7 mouse cellular contexts compared by ENCODE assay signal in genomic region chr13:9277621-9277960, GRCm38 (mm10). TPM values are rescaled to one million over a fixed set of nuclear protein-coding genes. Genes with fewer than 3 reads are reported as not detected.
DNase-seq lines count a peak whose midpoint lies in the region; ATAC-seq and TF ChIP-seq lines count a peak whose summit lies in the region.

No protein-coding gene starts in this region.

- DNase-seq in forebrain, embryonic 10.5 days (ENCODE audit: extremely low spot score, low spot score), result no peak

- no peak for TF ChIP-seq CTCF in bone marrow macrophage, adult 2 months (IDR thresholded peaks at IDR 0.05; ENCODE audit: low read depth, low read length)

- H3K4me1 ChIP-seq in megakaryocyte, embryonic 14.5 days, result peaks cover 17% of the 10 kb centered on the region
- peaks cover 11% of the 10 kb centered on the region for H3K4me1 ChIP-seq in bone marrow macrophage, adult 2 months (ENCODE audit: control insufficient read depth, insufficient read depth, low read length)
- H3K4me1 ChIP-seq in forebrain, embryonic 10.5 days, result peaks cover 26% of the 10 kb centered on the region
- H3K4me1 ChIP-seq in hindbrain, embryonic 16.5 days (ENCODE audit: control insufficient read depth, insufficient read depth, low read depth, low read length), result peaks cover 18% of the 10 kb centered on the region
- H3K4me1 ChIP-seq in liver, embryonic 15.5 days (replicated peaks), result no peaks in the 10 kb centered on the region
- peaks cover 7% of the 10 kb centered on the region; the same call in 1 of the 2 replicates for H3K4me1 ChIP-seq in stomach, embryonic 15.5 days

- ATAC-seq in megakaryocyte, adult 5-6 weeks (ENCODE audit: poor library complexity, severe bottlenecking), result no peak
- no peak; the same call in 1 of the 2 replicates for ATAC-seq in hindbrain, embryonic 16.5 days
- ATAC-seq in liver, embryonic 15.5 days (ENCODE audit: insufficient read depth), result no peak; the same call in 1 of the 2 replicates
- no peak for ATAC-seq in stomach, embryonic 15.5 days (ENCODE audit: insufficient read depth, low FRiP score, low read depth)

- peak overlapping the region; percentile 98 for H3K9ac ChIP-seq in hindbrain, embryonic 16.5 days (ENCODE audit: low read depth, low read length)
- H3K9ac ChIP-seq in liver, embryonic 15.5 days, result no peak overlapping the region
- peak overlapping the region; percentile 92 for H3K9ac ChIP-seq in stomach, embryonic 15.5 days

- H3K27me3 ChIP-seq in megakaryocyte, embryonic 14.5 days (replicated peaks), result peaks cover 34% of the 10 kb centered on the region
- H3K27me3 ChIP-seq in forebrain, embryonic 10.5 days (ENCODE audit: poor library complexity, severe bottlenecking), result no peaks in the 10 kb centered on the region
- no peaks in the 10 kb centered on the region for H3K27me3 ChIP-seq in hindbrain, embryonic 16.5 days (replicated peaks; ENCODE audit: control insufficient read depth, insufficient read depth, low read length)
- peaks cover 41% of the 10 kb centered on the region for H3K27me3 ChIP-seq in liver, embryonic 15.5 days
- no peaks in the 10 kb centered on the region for H3K27me3 ChIP-seq in stomach, embryonic 15.5 days (replicated peaks)

- H3K9me3 ChIP-seq in megakaryocyte, embryonic 14.5 days, result no peaks in the 10 kb centered on the region
- H3K9me3 ChIP-seq in forebrain, embryonic 10.5 days, result no peaks in the 10 kb centered on the region
- no peaks in the 10 kb centered on the region for H3K9me3 ChIP-seq in hindbrain, embryonic 16.5 days (ENCODE audit: control insufficient read depth, low read length)
- no peaks in the 10 kb centered on the region for H3K9me3 ChIP-seq in liver, embryonic 15.5 days (replicated peaks)
- H3K9me3 ChIP-seq in stomach, embryonic 15.5 days, result no peaks in the 10 kb centered on the region

- no peak for TF ChIP-seq POLR2A in bone marrow macrophage, adult 2 months (IDR thresholded peaks at IDR 0.05; ENCODE audit: borderline replicate concordance, low read depth, low read length)

- no peaks in the 10 kb centered on the region for H3K36me3 ChIP-seq in megakaryocyte, embryonic 14.5 days (replicated peaks; ENCODE audit: low read length)
- no peaks in the 10 kb centered on the region for H3K36me3 ChIP-seq in forebrain, embryonic 10.5 days (replicated peaks)
- no peaks in the 10 kb centered on the region for H3K36me3 ChIP-seq in hindbrain, embryonic 16.5 days (ENCODE audit: control insufficient read depth, insufficient read depth, low read length)
- no peaks in the 10 kb centered on the region for H3K36me3 ChIP-seq in liver, embryonic 15.5 days (replicated peaks)
- no peaks in the 10 kb centered on the region for H3K36me3 ChIP-seq in stomach, embryonic 15.5 days

- peak overlapping the region; percentile 97 for H3K4me3 ChIP-seq in megakaryocyte, embryonic 14.5 days (replicated peaks)
- peak overlapping the region; percentile 86 for H3K4me3 ChIP-seq in bone marrow macrophage, adult 2 months (ENCODE audit: insufficient read depth, low read length)
- peak overlapping the region; percentile 94 for H3K4me3 ChIP-seq in forebrain, embryonic 10.5 days
- peak overlapping the region; percentile 97 for H3K4me3 ChIP-seq in hindbrain, embryonic 16.5 days (ENCODE audit: low read length)
- peak overlapping the region; percentile 64 for H3K4me3 ChIP-seq in liver, embryonic 15.5 days (replicated peaks)
- H3K4me3 ChIP-seq in stomach, embryonic 15.5 days (replicated peaks), result peak overlapping the region; percentile 95

- H3K27ac ChIP-seq in bone marrow macrophage, adult 2 months (ENCODE audit: insufficient read depth, low read depth, low read length), result no peak overlapping the region
- peak overlapping the region; percentile 97 for H3K27ac ChIP-seq in forebrain, embryonic 10.5 days
- H3K27ac ChIP-seq in hindbrain, embryonic 16.5 days (ENCODE audit: low read depth, low read length), result peak overlapping the region; percentile 99
- no peak overlapping the region for H3K27ac ChIP-seq in liver, embryonic 15.5 days (replicated peaks)
- H3K27ac ChIP-seq in stomach, embryonic 15.5 days, result peak overlapping the region; percentile 97

- WGBS in forebrain, embryonic 10.5 days, result 3% methylated on average over 15 of the region's 15 CpGs
- under 1% methylated on average over 15 of the region's 15 CpGs for WGBS in hindbrain, embryonic 16.5 days
- 8% methylated on average over 15 of the region's 15 CpGs for WGBS in liver, embryonic 15.5 days (ENCODE audit: insufficient replicate concordance)
- 4% methylated on average over 15 of the region's 15 CpGs for WGBS in stomach, embryonic 15.5 days

- H3K4me2 ChIP-seq in hindbrain, embryonic 16.5 days (ENCODE audit: low read length), result peak overlapping the region; percentile 81
- peak overlapping the region; percentile 78 for H3K4me2 ChIP-seq in liver, embryonic 15.5 days
- H3K4me2 ChIP-seq in stomach, embryonic 15.5 days, result peak overlapping the region; percentile 79

RNA-seq across cellular contexts. Expression of gene Dip2c, which starts 1.3 kb away (rescaled TPM):
- polyA plus RNA-seq in megakaryocyte, embryonic 14.5 days (2012; ENCODE audit: insufficient read depth, low replicate concordance), result 0.15 TPM in 1 of 2 replicates, not detected in the other
- 1.0 and 1.3 TPM in 2 replicates for total RNA-seq in megakaryocyte, adult 5-6 weeks (2015)
- 1.8 and 2.2 TPM in 2 replicates for total RNA-seq in megakaryocyte, adult 5-6 weeks (2017)
- polyA plus RNA-seq in bone marrow macrophage, adult 2 months (2012; ENCODE audit: insufficient read depth, insufficient read length, missing spikeins), result 1.5 and 2.1 TPM in 2 replicates
- 3.9 and 4.5 TPM in 2 replicates for polyA plus RNA-seq in forebrain, embryonic 10.5 days (2016; fragmentation: Nextera tagmentation; extraction: Ambion mirVana)
- polyA plus RNA-seq in hindbrain, embryonic 16.5 days (2015; fragmentation: Nextera tagmentation; extraction: Ambion mirVana), result 10.5 and 12.1 TPM in 2 replicates
- polyA plus RNA-seq in liver, embryonic 15.5 days (2015; fragmentation: Nextera tagmentation; extraction: Ambion mirVana), result 0.46 and 0.63 TPM in 2 replicates
- polyA plus RNA-seq in stomach, embryonic 15.5 days (2015; fragmentation: Nextera tagmentation; extraction: Ambion mirVana), result 4.7 and 5.0 TPM in 2 replicates

Comparison
In these comparisons a context has a peak if more than half of its experiments do, and no peak if none do; other contexts are left out.
1. H3K27ac ChIP-seq: peak in forebrain, embryonic 10.5 days (single experiment), hindbrain, embryonic 16.5 days (single experiment) and stomach, embryonic 15.5 days (single experiment); none in bone marrow macrophage, adult 2 months (single experiment) and liver, embryonic 15.5 days (single experiment).
2. Peak in every context shown above with its lines, with median percentiles within 50 percentile points of each other: H3K4me3 ChIP-seq and H3K4me2 ChIP-seq.